Mouse (Mus musculus) layer of hippocampus, adult 11-12 months (tissue): ENCODE data around the gene Gm8005.
"Not testable (repeated sequence)": the region's sequence is repeated elsewhere in the genome, so short reads cannot be mapped to it uniquely, and the experiment has no call there.

ENCODE experiments used
- DNase-seq: peaks from one replicate; pipeline ENCODE4 v3.0.0; 2022; ENCODE audit warnings: low spot score

Gm8005 gene

GRCm38 (mm10) chr14:42439573-42439972, at the start of gene Gm8005:
Gm8005 (minus strand) TSS chr14:42439673.
- DNase-seq: not testable (repeated sequence)

DNA sequence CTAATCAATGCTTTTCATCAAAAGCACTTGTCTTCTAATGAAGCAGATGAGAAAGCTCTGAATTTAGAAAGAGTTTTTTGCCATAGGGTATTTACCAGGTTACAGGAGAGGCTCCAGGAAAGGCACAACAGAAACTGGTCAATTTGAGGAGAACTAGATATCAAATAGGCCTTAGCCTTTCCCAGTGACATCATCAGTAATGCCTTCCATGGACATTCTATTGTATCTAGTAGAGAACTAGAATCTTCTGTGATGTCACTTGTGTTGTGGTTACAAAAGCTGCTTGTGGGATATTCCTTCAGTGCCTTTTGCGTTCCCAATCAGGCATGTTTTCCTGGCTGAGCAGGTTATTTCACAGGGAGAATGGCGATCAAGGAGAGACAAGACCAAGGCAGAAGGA, 24.1 kb upstream of the Gm8005 start, which contains the start of gene Gm8011:
Gene Gm8011 (plus strand): TSS at position 301 of the 400 bp plus-strand sequence.
- DNase-seq: not testable (repeated sequence)
